Mouse (Mus musculus) thymus, postnatal 4 days (tissue): Measurements from ENCODE around the gene Chn2.
A peak's percentile ranks its signal among the peaks of the same experiment; 100 is the strongest.

Source experiments
- DNase-seq: peaks from one replicate; pipeline ENCODE4 v3.0.0; 2021

Chn2 gene

GRCm38 (mm10) chr6:54079881-54080280 lies 40.5 kb downstream of the Chn2 start:
- DNase-seq: no peak

DNA sequence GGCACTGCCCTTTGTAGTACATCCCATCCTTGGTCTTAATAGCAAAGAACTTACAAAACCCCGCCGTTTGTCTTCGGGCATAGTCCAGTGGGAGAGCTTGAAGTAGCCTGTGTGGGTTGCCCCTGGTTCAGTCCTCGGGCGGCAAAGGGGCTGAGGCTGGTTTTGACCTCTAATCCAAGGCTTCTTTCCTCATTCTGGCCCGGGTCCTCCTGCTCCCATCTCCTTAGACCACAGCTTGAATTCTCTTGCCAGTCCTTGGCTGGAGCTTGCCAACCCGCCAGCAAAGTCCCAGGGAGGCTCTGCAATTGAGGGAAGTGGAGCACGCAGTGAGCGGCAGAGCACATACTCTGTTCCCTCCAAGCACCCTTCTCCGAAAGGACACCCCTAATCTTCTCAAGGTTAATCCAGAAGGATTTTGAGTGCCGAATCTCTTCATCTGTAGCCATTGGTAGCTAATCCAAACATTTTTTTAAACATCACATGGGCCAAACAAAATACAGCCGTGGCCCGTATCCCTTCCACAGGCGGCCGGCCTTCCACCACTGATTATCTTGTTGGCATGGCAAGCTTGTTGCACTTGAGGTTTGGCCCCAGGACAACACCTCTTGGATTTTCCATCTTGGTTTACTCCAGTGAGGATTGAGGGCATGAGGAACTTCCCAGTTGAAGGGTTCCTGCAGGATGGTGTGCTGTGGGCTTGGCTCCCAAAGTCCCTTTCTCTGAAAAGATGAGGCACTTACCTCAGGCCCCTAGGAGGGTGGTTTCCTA lies 41.3 kb downstream of the Chn2 start:
- DNase-seq: no peak

DNA sequence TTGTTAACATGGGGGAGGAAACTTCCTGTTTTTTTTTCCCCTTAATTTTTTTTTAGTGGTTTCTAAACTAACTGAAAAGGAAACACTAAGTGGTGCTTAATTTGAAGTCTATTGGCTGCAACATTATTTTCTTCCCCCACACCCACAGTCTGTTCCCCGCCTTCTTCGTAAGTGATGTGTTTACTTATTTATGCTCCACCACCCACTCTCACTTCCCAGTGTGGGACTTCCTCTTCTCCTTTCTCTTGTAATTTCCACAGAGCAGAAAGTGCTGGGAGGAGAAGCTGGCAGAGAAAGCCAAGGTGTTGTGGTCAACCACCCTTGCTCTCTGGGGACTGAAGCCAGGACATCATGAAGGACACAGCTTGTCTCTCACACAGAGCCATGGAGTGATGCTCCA lies 43.2 kb downstream of the Chn2 start:
- no peak for DNase-seq

- no peak for DNase-seq
These were observed 44.7 kb downstream of the Chn2 start for GRCm38 (mm10) chr6:54084046-54084445.

DNA sequence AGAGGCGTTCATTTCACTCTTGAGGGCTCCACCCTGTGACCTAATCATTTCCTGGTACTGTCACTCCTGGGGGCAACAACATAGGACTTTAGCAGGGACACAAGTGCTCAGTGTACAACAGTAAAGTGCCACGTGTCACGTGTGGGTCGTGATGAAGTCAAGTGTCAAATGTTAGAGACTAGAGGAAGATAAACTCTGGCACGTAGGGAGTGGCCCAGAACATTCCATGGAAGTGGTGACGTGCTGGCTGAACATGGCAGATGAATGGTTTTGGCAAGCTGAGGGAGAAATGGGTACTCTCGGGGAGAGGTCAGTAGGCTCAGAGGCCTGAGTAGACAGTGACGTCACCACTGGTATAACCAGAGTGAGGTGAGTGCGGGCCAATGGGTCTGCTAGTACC lies 45.7 kb downstream of the Chn2 start:
- no peak for DNase-seq

DNA sequence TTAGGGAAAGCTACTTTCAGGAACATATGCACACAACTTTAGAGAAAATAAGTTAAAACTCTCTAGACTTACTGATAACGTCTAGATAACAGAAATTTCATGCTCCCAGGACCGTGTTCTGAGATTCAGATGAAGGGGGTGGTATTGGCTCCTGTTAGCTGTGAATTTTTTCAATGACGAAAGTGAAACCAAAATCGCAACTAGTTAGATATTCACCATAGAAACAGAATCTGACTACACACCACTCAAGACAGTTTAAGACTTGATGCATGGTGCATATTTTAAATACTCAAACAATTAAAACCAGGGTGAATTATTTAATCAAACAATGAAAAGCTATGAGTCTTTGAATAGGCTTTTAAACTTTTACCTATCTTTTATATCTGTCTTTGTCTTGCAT lies 48.8 kb downstream of the Chn2 start:
- DNase-seq: no peak

DNA sequence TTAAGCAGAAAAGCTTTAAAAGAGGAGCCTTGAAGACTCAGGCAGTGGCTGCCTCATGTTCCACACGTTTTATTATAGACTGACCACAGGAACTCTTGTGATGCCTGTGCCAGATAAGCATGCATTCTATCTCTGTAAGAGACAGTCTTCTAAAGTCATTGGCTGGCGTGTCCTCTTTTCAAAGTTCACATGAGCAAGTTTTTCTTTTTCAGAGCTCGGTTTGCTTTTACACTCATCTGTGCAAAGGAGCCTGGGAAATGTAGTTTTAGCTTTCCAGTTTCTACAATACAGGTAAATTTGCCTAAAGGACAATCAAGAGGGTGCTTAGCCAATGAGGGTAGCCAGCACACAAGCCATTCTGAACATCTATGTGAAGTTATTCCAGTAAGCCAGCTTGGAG lies 51.5 kb downstream of the Chn2 start:
- no peak for DNase-seq

DNA sequence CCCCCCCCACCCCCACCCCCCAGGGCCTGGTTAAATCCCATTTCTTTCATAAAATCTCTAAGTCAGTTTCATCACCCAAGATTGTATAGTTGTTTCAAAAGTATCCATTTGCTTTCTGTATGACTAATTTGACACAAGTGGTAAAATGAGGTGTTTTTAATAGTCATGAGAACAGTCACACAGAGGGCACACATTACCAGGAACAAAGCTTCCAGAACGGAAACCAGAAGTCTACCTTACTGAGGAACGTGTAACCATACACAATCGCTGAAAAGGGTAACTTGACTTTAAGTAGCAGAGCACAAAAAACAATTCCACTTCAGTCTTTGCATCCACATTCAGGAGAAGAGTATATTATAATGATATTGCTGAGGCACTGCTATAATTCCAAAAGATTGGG lies 53.6 kb downstream of the Chn2 start:
- DNase-seq: no peak

- DNase-seq: no peak
These were observed 56.9 kb downstream of the Chn2 start for GRCm38 (mm10) chr6:54096147-54096761.

- DNase-seq: no peak
These were observed 57.5 kb downstream of the Chn2 start for GRCm38 (mm10) chr6:54096836-54097235.

DNA sequence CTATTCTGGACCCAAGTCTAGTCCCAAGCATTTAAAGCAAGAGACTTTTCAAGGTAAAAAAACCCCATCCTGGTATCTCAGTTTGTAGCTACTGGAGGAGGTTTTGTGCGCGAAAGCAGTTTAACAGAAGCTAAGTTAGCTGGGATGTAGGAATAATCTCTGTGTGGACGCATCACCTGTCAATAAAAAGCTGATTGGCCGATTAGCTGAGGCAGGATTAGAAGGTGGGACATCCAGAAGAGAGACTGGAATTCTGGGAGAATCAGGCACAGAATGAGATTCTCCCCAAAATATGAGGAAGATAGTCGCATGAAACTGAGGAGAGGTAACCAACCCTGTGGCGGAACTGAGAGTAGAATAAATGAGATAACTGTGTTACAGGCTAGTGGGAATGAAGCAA lies 59.0 kb downstream of the Chn2 start:
- no peak for DNase-seq

- DNase-seq: no peak
These were observed 60.3 kb downstream of the Chn2 start for GRCm38 (mm10) chr6:54099659-54100058.

GRCm38 (mm10) chr6:54102210-54102609 lies 62.9 kb downstream of the Chn2 start:
- DNase-seq: no peak

- DNase-seq: no peak
These were observed 64.1 kb downstream of the Chn2 start for GRCm38 (mm10) chr6:54103276-54103975.

DNA sequence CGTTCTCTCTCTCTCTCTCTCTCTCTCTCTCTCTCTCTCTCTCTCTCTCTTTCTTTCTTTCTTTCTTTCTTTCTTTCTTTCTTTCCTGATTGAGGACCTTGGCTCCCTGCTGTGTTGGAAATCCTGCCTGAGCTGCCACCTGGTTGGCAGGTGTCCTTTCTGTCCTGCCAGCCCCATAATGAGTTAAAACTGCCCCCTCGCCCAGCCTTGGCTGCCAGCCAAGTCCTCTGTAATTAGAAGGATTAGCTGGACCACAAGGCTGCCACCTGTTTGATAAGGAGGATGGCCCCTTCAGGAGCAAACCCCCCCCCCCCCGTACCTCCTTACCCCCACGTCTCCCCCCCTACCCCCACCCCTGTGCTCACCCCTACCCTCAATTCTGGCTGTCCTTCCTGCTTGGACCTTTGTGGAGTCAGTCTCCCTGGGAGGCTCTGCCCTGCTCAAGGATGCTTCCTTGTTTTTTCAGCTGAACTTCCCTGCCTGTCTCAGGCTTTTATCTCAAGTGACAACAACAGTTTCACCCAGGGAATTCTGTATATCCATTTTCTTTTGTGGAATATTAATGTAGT lies 72.1 kb downstream of the Chn2 start:
- no peak for DNase-seq

DNA sequence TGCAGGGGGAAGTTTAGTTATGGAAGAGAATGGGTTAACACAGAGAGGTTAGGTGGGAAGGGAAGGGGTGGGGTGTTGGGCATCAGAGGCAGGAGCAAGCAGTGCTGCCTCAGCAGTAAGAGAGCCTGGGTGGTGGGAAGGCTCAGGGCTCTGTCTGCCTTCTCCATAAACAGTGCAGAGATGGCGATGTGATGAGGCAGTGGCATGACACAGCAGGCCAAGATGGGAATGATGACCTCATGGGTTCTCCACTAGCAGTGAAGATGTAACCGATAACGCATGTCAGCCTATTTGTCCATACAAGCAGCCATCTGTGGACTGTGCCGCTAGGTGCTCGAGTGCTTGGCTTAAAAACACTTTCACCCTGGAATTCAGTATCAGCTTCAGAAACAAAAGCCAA lies 74.0 kb downstream of the Chn2 start:
- no peak for DNase-seq

- DNase-seq: no peak
These were observed 75.1 kb downstream of the Chn2 start for GRCm38 (mm10) chr6:54114412-54114811.

GRCm38 (mm10) chr6:54116299-54116698 lies 76.9 kb downstream of the Chn2 start:
- DNase-seq: no peak

GRCm38 (mm10) chr6:54117001-54117591 lies 77.7 kb downstream of the Chn2 start:
- DNase-seq: no peak

GRCm38 (mm10) chr6:54118395-54118794 lies 79.0 kb downstream of the Chn2 start:
- DNase-seq: no peak

DNA sequence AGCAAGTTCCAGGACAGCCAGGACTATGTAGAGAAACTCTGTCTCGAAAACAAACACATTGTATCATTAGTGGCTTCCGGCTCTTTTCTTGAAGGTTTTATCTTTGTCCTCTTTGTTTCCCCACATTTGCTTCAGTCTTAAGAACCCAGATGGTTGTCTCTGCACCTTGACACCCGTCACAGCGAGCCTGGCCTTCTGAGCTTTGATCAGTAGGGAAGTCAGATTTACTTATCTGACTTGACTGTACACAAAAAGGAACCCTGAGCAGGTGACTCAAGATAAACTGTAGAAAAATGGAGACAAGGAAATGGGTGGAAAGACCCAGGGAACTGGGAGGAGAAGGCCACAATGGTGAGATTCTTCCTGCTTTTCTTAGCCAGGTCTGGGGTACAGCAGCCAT lies 79.5 kb downstream of the Chn2 start:
- no peak for DNase-seq

DNA sequence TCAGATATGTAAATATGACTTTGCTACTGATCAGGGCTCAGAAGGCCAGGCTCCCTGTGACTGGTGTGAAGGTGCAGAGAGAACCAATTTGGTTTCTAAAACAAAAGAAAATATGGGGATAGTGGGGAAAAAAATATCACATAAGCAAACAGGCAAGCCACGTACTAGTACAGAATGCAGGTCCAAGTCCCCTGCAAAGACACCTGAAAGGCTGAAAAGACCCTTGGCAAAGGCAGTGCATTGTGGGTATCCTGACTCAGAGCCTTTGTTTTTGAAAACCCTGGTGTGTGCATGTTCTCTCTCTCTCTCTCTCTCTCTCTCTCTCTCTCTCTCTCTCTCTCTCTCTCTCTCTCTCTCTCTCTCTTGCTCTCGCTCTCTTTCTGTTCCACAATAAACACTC lies 80.1 kb downstream of the Chn2 start:
- no peak for DNase-seq

- DNase-seq: peak; percentile 44
These were observed 80.7 kb downstream of the Chn2 start for GRCm38 (mm10) chr6:54119885-54120666.
